Mouse (Mus musculus): ENCODE data around the gene Ptges3.

- TF ChIP-seq POLR2A (IDR thresholded peaks at IDR 0.05; ENCODE audit: borderline replicate concordance, control insufficient read depth, low read depth, low read length) (no peak), CTCF (IDR thresholded peaks at IDR 0.05; ENCODE audit: control insufficient read depth, insufficient read depth, low read length) (no peak)
Measured at GRCm38 (mm10) chr10:128110103-128110761, 51.5 kb downstream of the Ptges3 start.

All from bone marrow, adult 2 months (tissue).